Mouse (Mus musculus): ENCODE measurements around the gene Dyrk1a. TPM values are rescaled to one million over a fixed set of nuclear protein-coding genes. Genes with fewer than 3 reads are reported as not detected.

The Dyrk1a gene
- 12.8 TPM in 2 replicates for polyA plus RNA-seq (2015; fragmentation: Nextera tagmentation; extraction: Ambion mirVana)

GRCm38 (mm10) chr16:94569229-94570176 is at the start of gene Dyrk1a:
TSS of gene Dyrk1a (plus strand) at chr16:94570010.
- H3K4me2 ChIP-seq (ENCODE audit: low read length), result peak within 1 kb of the TSS; percentile 78
- peak within 1 kb of the TSS; percentile 100 for H3K27ac ChIP-seq (ENCODE audit: low read length)
- peaks cover 31% of the 10 kb centered on the region for H3K4me1 ChIP-seq (replicated peaks; ENCODE audit: control insufficient read depth, insufficient read depth, low read length)
- no peaks in the 10 kb centered on the region for H3K27me3 ChIP-seq (replicated peaks; ENCODE audit: control insufficient read depth, insufficient read depth, low read length)
- peak; percentile 93 for ATAC-seq
- under 1% methylated on average over 118 of the region's 133 CpGs for WGBS
- H3K4me3 ChIP-seq (replicated peaks; ENCODE audit: low read length), result peak within 1 kb of the TSS; percentile 65
- no peaks in the 10 kb centered on the region for H3K9me3 ChIP-seq (ENCODE audit: control insufficient read depth, low read length)
- H3K36me3 ChIP-seq (ENCODE audit: control insufficient read depth, insufficient read depth), result no peaks in the 10 kb centered on the region
- peak within 1 kb of the TSS; percentile 96 for H3K9ac ChIP-seq (replicated peaks; ENCODE audit: low read depth, low read length)

- H3K9ac ChIP-seq (replicated peaks; ENCODE audit: low read depth, low read length), result no peak overlapping the region
- peaks cover 23% of the 10 kb centered on the region for H3K4me1 ChIP-seq (replicated peaks; ENCODE audit: control insufficient read depth, insufficient read depth, low read length)
- H3K9me3 ChIP-seq (ENCODE audit: control insufficient read depth, low read length), result no peaks in the 10 kb centered on the region
- no peak for ATAC-seq
- H3K4me2 ChIP-seq (ENCODE audit: low read length), result no peak overlapping the region
- no peak overlapping the region for H3K27ac ChIP-seq (ENCODE audit: low read length)
- no peaks in the 10 kb centered on the region for H3K27me3 ChIP-seq (replicated peaks; ENCODE audit: control insufficient read depth, insufficient read depth, low read length)
- H3K4me3 ChIP-seq (replicated peaks; ENCODE audit: low read length), result no peak overlapping the region
- WGBS, result 63% methylated on average over 6 of the region's 6 CpGs
- H3K36me3 ChIP-seq (ENCODE audit: control insufficient read depth, insufficient read depth), result no peaks in the 10 kb centered on the region
Measured at GRCm38 (mm10) chr16:94523594-94524377, 46.0 kb upstream of the Dyrk1a start.

- H3K9ac ChIP-seq (replicated peaks; ENCODE audit: low read depth, low read length), result no peak overlapping the region
- no peak overlapping the region for H3K4me3 ChIP-seq (replicated peaks; ENCODE audit: low read length)
- no peaks in the 10 kb centered on the region for H3K27me3 ChIP-seq (replicated peaks; ENCODE audit: control insufficient read depth, insufficient read depth, low read length)
- peaks cover 23% of the 10 kb centered on the region for H3K4me1 ChIP-seq (replicated peaks; ENCODE audit: control insufficient read depth, insufficient read depth, low read length)
- no peaks in the 10 kb centered on the region for H3K9me3 ChIP-seq (ENCODE audit: control insufficient read depth, low read length)
- ATAC-seq, result no peak
- 85% methylated on average over 9 of the region's 9 CpGs for WGBS
- no peak overlapping the region for H3K27ac ChIP-seq (ENCODE audit: low read length)
- H3K4me2 ChIP-seq (ENCODE audit: low read length), result no peak overlapping the region
- no peaks in the 10 kb centered on the region for H3K36me3 ChIP-seq (ENCODE audit: control insufficient read depth, insufficient read depth)
Measured at GRCm38 (mm10) chr16:94524691-94525090, 45.1 kb upstream of the Dyrk1a start.

- ATAC-seq, result peak; percentile 60
- no peaks in the 10 kb centered on the region for H3K27me3 ChIP-seq (replicated peaks; ENCODE audit: control insufficient read depth, insufficient read depth, low read length)
- 0% methylated on average over 24 of the region's 24 CpGs for WGBS
Measured at GRCm38 (mm10) chr16:94525955-94526343, 43.9 kb upstream of the Dyrk1a start.

GRCm38 (mm10) chr16:94526344-94527151 is 43.3 kb upstream of the Dyrk1a start, which contains the start of gene Vps26c:
TSS of gene Vps26c (minus strand) at chr16:94526830.
- H3K9me3 ChIP-seq (ENCODE audit: control insufficient read depth, low read length), result no peaks in the 10 kb centered on the region

More at GRCm38 (mm10) chr16:94525955-94526343, 43.9 kb upstream of the Dyrk1a start:
- Histone ChIP-seq H3K9me3 (ENCODE audit: control insufficient read depth, low read length) (no peaks in the 10 kb centered on the region), H3K4me1 (replicated peaks; ENCODE audit: control insufficient read depth, insufficient read depth, low read length) (peaks cover 23% of the 10 kb centered on the region), H3K4me3 (replicated peaks; ENCODE audit: low read length) (peak overlapping the region; percentile 86), H3K4me2 (ENCODE audit: low read length) (peak overlapping the region; percentile 71), H3K9ac (replicated peaks; ENCODE audit: low read depth, low read length) (peak overlapping the region; percentile 84), H3K27ac (ENCODE audit: low read length) (peak overlapping the region; percentile 97), H3K36me3 (ENCODE audit: control insufficient read depth, insufficient read depth) (no peaks in the 10 kb centered on the region)

GRCm38 (mm10) chr16:94527152-94527534 is 42.7 kb upstream of the Dyrk1a start:
- Histone ChIP-seq H3K27ac (ENCODE audit: low read length) (peak overlapping the region; percentile 97), H3K27me3 (replicated peaks; ENCODE audit: control insufficient read depth, insufficient read depth, low read length) (no peaks in the 10 kb centered on the region), H3K4me2 (ENCODE audit: low read length) (peak overlapping the region; percentile 57), H3K9ac (replicated peaks; ENCODE audit: low read depth, low read length) (peak overlapping the region; percentile 84), H3K4me1 (replicated peaks; ENCODE audit: control insufficient read depth, insufficient read depth, low read length) (peaks cover 23% of the 10 kb centered on the region), H3K9me3 (ENCODE audit: control insufficient read depth, low read length) (no peaks in the 10 kb centered on the region), H3K36me3 (ENCODE audit: control insufficient read depth, insufficient read depth) (no peaks in the 10 kb centered on the region), H3K4me3 (replicated peaks; ENCODE audit: low read length) (peak overlapping the region; percentile 86)
- no peak for ATAC-seq
- 4% methylated on average over 13 of the region's 13 CpGs for WGBS

More at GRCm38 (mm10) chr16:94526344-94527151, 43.3 kb upstream of the Dyrk1a start, which contains the start of gene Vps26c:
- H3K27me3 ChIP-seq (replicated peaks; ENCODE audit: control insufficient read depth, insufficient read depth, low read length), result no peaks in the 10 kb centered on the region
- WGBS, result under 1% methylated on average over 76 of the region's 93 CpGs
- peaks cover 23% of the 10 kb centered on the region for H3K4me1 ChIP-seq (replicated peaks; ENCODE audit: control insufficient read depth, insufficient read depth, low read length)
- H3K9ac ChIP-seq (replicated peaks; ENCODE audit: low read depth, low read length), result peak within 1 kb of the TSS; percentile 84
- H3K36me3 ChIP-seq (ENCODE audit: control insufficient read depth, insufficient read depth), result no peaks in the 10 kb centered on the region
- peak within 1 kb of the TSS; percentile 71 for H3K4me2 ChIP-seq (ENCODE audit: low read length)
- peak within 1 kb of the TSS; percentile 97 for H3K27ac ChIP-seq (ENCODE audit: low read length)
- ATAC-seq, result peak; percentile 92
- peak within 1 kb of the TSS; percentile 86 for H3K4me3 ChIP-seq (replicated peaks; ENCODE audit: low read length)

- peak overlapping the region; percentile 84 for H3K9ac ChIP-seq (replicated peaks; ENCODE audit: low read depth, low read length)
- H3K36me3 ChIP-seq (ENCODE audit: control insufficient read depth, insufficient read depth), result no peaks in the 10 kb centered on the region
- WGBS, result 62% methylated on average over 3 of the region's 3 CpGs
- H3K27me3 ChIP-seq (replicated peaks; ENCODE audit: control insufficient read depth, insufficient read depth, low read length), result no peaks in the 10 kb centered on the region
- H3K27ac ChIP-seq (ENCODE audit: low read length), result peak overlapping the region; percentile 97
- peak overlapping the region; percentile 86 for H3K4me3 ChIP-seq (replicated peaks; ENCODE audit: low read length)
- peaks cover 23% of the 10 kb centered on the region for H3K4me1 ChIP-seq (replicated peaks; ENCODE audit: control insufficient read depth, insufficient read depth, low read length)
- peak overlapping the region; percentile 57 for H3K4me2 ChIP-seq (ENCODE audit: low read length)
- ATAC-seq, result no peak
- H3K9me3 ChIP-seq (ENCODE audit: control insufficient read depth, low read length), result no peaks in the 10 kb centered on the region
Measured at GRCm38 (mm10) chr16:94527546-94527945, 42.3 kb upstream of the Dyrk1a start.

- 87% methylated on average over 4 of the region's 4 CpGs for WGBS
- no peaks in the 10 kb centered on the region for H3K27me3 ChIP-seq (replicated peaks; ENCODE audit: control insufficient read depth, insufficient read depth, low read length)
- no peaks in the 10 kb centered on the region for H3K36me3 ChIP-seq (ENCODE audit: control insufficient read depth, insufficient read depth)
- H3K9ac ChIP-seq (replicated peaks; ENCODE audit: low read depth, low read length), result no peak overlapping the region
- H3K9me3 ChIP-seq (ENCODE audit: control insufficient read depth, low read length), result no peaks in the 10 kb centered on the region
- H3K4me3 ChIP-seq (replicated peaks; ENCODE audit: low read length), result no peak overlapping the region
- no peak for ATAC-seq
- no peak overlapping the region for H3K4me2 ChIP-seq (ENCODE audit: low read length)
- no peak overlapping the region for H3K27ac ChIP-seq (ENCODE audit: low read length)
- H3K4me1 ChIP-seq (replicated peaks; ENCODE audit: control insufficient read depth, insufficient read depth, low read length), result peaks cover 8% of the 10 kb centered on the region
Measured at GRCm38 (mm10) chr16:94531268-94531667, 38.5 kb upstream of the Dyrk1a start.

Data from forebrain, embryonic 16.5 days (tissue).